Mouse (Mus musculus) hematopoietic multipotent progenitor cell, adult 10-12 weeks (in vitro differentiated cells): ENCODE results near the gene Vmn1r33. TPM values are rescaled to one million over a fixed set of nuclear protein-coding genes. Genes with fewer than 3 reads are reported as not detected.

Experiments used
- polyA plus RNA-seq: library from polyadenylated mRNA; stranded (reverse); fragments of >175 nt; gene quantifications from 2 replicates; pipeline ENCODE4 v1.2.3, GENCODE M21; 2012; ENCODE audit warnings: low replicate concordance

Vmn1r33 gene
- not detected in 2 replicates for polyA plus RNA-seq

GRCm38 (mm10) chr6:66618182-66618581 is at the start of gene Vmn1r33:
Gene Vmn1r33, minus strand, starts transcription at chr6:66618282.

DNA sequence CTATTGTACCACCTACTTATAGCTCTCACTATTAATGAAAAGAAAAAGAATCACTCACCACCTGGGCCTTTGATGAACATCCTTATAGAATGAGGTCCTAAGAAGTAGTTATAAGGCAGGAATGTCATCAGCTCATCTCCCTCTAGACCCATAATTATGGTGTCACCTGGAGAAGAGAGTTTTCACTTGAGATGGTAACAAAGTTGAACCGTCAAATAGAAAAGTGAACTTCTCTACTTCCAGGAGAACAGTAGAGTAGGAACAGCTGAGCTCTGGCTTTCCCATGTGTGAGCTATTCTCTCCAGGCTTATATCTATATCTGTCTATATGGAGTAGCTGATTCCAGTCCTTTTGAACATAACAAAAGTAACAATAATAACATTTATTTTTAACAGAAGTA is 25.7 kb upstream of the Vmn1r33 start, which contains the start of gene Vmn1r34:
TSS of gene Vmn1r34 (minus strand) at position 101 of the 400 bp plus-strand sequence.

Other genes starting within 250 kb of the Vmn1r33 start
- gene Mad2l1, start 82.9 kb downstream of the Vmn1r33 start, polyA plus RNA-seq: 1.7 and 3.1 TPM in 2 replicates
- not detected in 2 replicates for gene Vmn1r32, start 58.2 kb downstream of the Vmn1r33 start, polyA plus RNA-seq
- gene Vmn1r34, start 25.6 kb upstream of the Vmn1r33 start, polyA plus RNA-seq: not detected in 2 replicates
- not detected in 2 replicates for gene Vmn1r35, start 67.6 kb upstream of the Vmn1r33 start, polyA plus RNA-seq
- gene Vmn1r36, start 100.9 kb upstream of the Vmn1r33 start, polyA plus RNA-seq: not detected in 2 replicates
- not detected in 2 replicates for gene Vmn1r37, start 111.1 kb upstream of the Vmn1r33 start, polyA plus RNA-seq
- gene Vmn1r38, start 164.3 kb upstream of the Vmn1r33 start, polyA plus RNA-seq: not detected in 2 replicates
- 0.12 TPM in 1 of 2 replicates, not detected in the other for gene Vmn1r39, start 192.3 kb upstream of the Vmn1r33 start, polyA plus RNA-seq